Mouse (Mus musculus) liver, postnatal 0 days (tissue): ENCODE results near the gene Btbd35f24.
"Not testable (repeated sequence)": the region's sequence is repeated elsewhere in the genome, so short reads cannot be mapped to it uniquely, and the experiment has no call there.

Experiments used
- CTCF ChIP-seq: sonication (generic); IDR thresholded peaks from 2 replicates; pipeline ENCODE4 v1.5.1; 2016; ENCODE audit warnings: antibody characterized with exemption, low read depth
- EP300 ChIP-seq: IDR thresholded peaks from 2 replicates; pipeline ENCODE4 v1.6.1; 2016; ENCODE audit warnings: antibody characterized with exemption, low read depth, mild to moderate bottlenecking

- not testable (repeated sequence) for TF ChIP-seq CTCF, EP300
These were observed at the start of gene Btbd35f24 for GRCm38 (mm10) chrX:3195727-3196126.
